Mouse (Mus musculus) forebrain, postnatal 0 days (tissue): ENCODE data around the gene Brd3os. TPM values are rescaled to one million over a fixed set of nuclear protein-coding genes. Genes with fewer than 3 reads are reported as not detected.
A peak's percentile ranks its signal among the peaks of the same experiment; 100 is the strongest.

ENCODE experiments used
- ATAC-seq: fragments of 200-750 bp; cut with Nextera tagmentation; 2 replicates; pipeline ENCODE4 v1.8.0; 2017; ENCODE audit warnings: mild to moderate bottlenecking, moderate library complexity
- DNase-seq: peaks from one replicate; pipeline ENCODE4 v3.0.0-alpha.2; 2015
- H3K27ac ChIP-seq: fragments of 300-500 bp; sonication (generic); 2 replicates; pipeline ENCODE4 v1.5.1; 2014; ENCODE audit warnings: low read depth, mild to moderate bottlenecking, antibody characterized with exemption, low read length, moderate library complexity, mixed read lengths
- H3K27me3 ChIP-seq: fragments of 300-500 bp; sonication (generic); 2 replicates; pipeline ENCODE4 v1.6.1; 2014; ENCODE audit warnings: mild to moderate bottlenecking, low read length, mixed read lengths; ENCODE audit not compliant: insufficient read depth
- H3K36me3 ChIP-seq: fragments of 300-500 bp; sonication (generic); 2 replicates; pipeline ENCODE4 v1.6.1; 2014; ENCODE audit warnings: mild to moderate bottlenecking, moderate library complexity; ENCODE audit not compliant: insufficient read depth
- H3K4me1 ChIP-seq: fragments of 300-500 bp; sonication (generic); 2 replicates; pipeline ENCODE4 v1.6.1; 2014; ENCODE audit warnings: antibody characterized with exemption; ENCODE audit not compliant: insufficient read depth
- H3K4me2 ChIP-seq: fragments of 300-500 bp; sonication (generic); 2 replicates; pipeline ENCODE4 v1.6.1; 2014; ENCODE audit warnings: low read depth, mild to moderate bottlenecking, moderate library complexity
- H3K4me3 ChIP-seq: fragments of 300-500 bp; sonication (generic); 2 replicates; pipeline ENCODE4 v1.5.1; 2014; ENCODE audit warnings: low read depth, low read length, mixed read lengths
- H3K9ac ChIP-seq: fragments of 300-500 bp; sonication (generic); 2 replicates; pipeline ENCODE4 v1.6.1; 2014; ENCODE audit warnings: mild to moderate bottlenecking
- H3K9me3 ChIP-seq: fragments of 300-500 bp; sonication (generic); 2 replicates; pipeline ENCODE4 v1.6.1; 2016; ENCODE audit warnings: low read length
- CTCF ChIP-seq: sonication (generic); IDR thresholded peaks from 2 replicates; pipeline ENCODE4 v1.5.1; 2016; ENCODE audit warnings: antibody characterized with exemption, control low read depth, low read depth
- WGBS: fragments of 180-500 bp; shearing (Covaris S2); extraction: QIAGEN DNeasy Blood & Tissue Kit; methylation state at CpG from one replicate; pipeline ENCODE4 v1.1.7; 2014; 5-methylcytosine and 5-hydroxymethylcytosine counted together
- polyA plus RNA-seq: library from polyadenylated mRNA; unstranded; fragments of >200 nt; fragmentation: Nextera tagmentation; extraction: Ambion mirVana; gene quantifications from 2 replicates; pipeline ENCODE4 v1.2.1, GENCODE M21; 2015
- total RNA-seq: library from RNA; depleted of rRNA; stranded (reverse); fragments of >200 nt; gene quantifications from 2 replicates; pipeline ENCODE4 v1.2.3, GENCODE M21; 2014

Brd3os gene
- total and polyA plus RNA-seq, 2 experiments from 2014 or later: 33.9 to 44.1 TPM

GRCm38 (mm10) chr2:27432599-27432998 is 9.5 kb upstream of the Brd3os start:
- TF ChIP-seq CTCF: no peak
- no peak overlapping the region for H3K4me3 ChIP-seq
- H3K36me3 ChIP-seq: no peaks in the 10 kb centered on the region
- no peak overlapping the region for H3K9ac ChIP-seq
- 0 out of 2 replicates have a peak, but pooled peaks cover 6% of the 10 kb centered on the region for H3K4me1 ChIP-seq
- ATAC-seq: no peak
- no peak overlapping the region for H3K4me2 ChIP-seq
- DNase-seq: no peak
- H3K27me3 ChIP-seq: no peaks in the 10 kb centered on the region
- peak overlapping the region; percentile 57 for H3K27ac ChIP-seq
- 71% methylated on average over 2 of the region's 2 CpGs for WGBS
- H3K9me3 ChIP-seq: no peaks in the 10 kb centered on the region

- H3K4me2 ChIP-seq: no peak overlapping the region
- no peak for TF ChIP-seq CTCF
- DNase-seq: no peak
- H3K4me3 ChIP-seq: no peak overlapping the region
- no peaks in the 10 kb centered on the region for H3K9me3 ChIP-seq
- no peaks in the 10 kb centered on the region for H3K4me1 ChIP-seq
- H3K27me3 ChIP-seq: no peaks in the 10 kb centered on the region
- H3K27ac ChIP-seq: no peak overlapping the region
- no peaks in the 10 kb centered on the region for H3K36me3 ChIP-seq
- 70% methylated on average over 1 of the region's 1 CpGs for WGBS
- no peak for ATAC-seq
- H3K9ac ChIP-seq: no peak overlapping the region
These were observed 4.2 kb upstream of the Brd3os start for GRCm38 (mm10) chr2:27437876-27438275.

- TF ChIP-seq CTCF: no peak
- Histone ChIP-seq H3K4me2 (no peak overlapping the region), H3K36me3 (no peaks in the 10 kb centered on the region), H3K27me3 (no peaks in the 10 kb centered on the region), H3K4me1 (no peaks in the 10 kb centered on the region), H3K27ac (no peak overlapping the region), H3K9ac (no peak overlapping the region), H3K9me3 (no peaks in the 10 kb centered on the region), H3K4me3 (no peak overlapping the region)
- ATAC-seq (no peak), DNase-seq (no peak)
- WGBS: 24% methylated on average over 11 of the region's 11 CpGs
These were observed 3.8 kb upstream of the Brd3os start for GRCm38 (mm10) chr2:27438281-27438680.

GRCm38 (mm10) chr2:27442708-27443449 is 755 bp downstream of the Brd3os start:
- peaks cover 31% of the 10 kb centered on the region for H3K36me3 ChIP-seq
- peak overlapping the region; percentile 76 for H3K9ac ChIP-seq
- no peaks in the 10 kb centered on the region for H3K9me3 ChIP-seq
- peak overlapping the region; percentile 55 for H3K4me3 ChIP-seq
- DNase-seq (no peak), ATAC-seq (peak; percentile 33)
- no peaks in the 10 kb centered on the region for H3K27me3 ChIP-seq
- 32% methylated on average over 20 of the region's 20 CpGs for WGBS
- no peaks in the 10 kb centered on the region for H3K4me1 ChIP-seq
- 0 out of 2 replicates have a peak, but pooled peaks have one; percentile 25 for TF ChIP-seq CTCF
- peak overlapping the region; percentile 75 for H3K4me2 ChIP-seq
- peak overlapping the region; percentile 86 for H3K27ac ChIP-seq

GRCm38 (mm10) chr2:27443450-27443708 is 1.3 kb downstream of the Brd3os start:
- no peak for TF ChIP-seq CTCF
- Histone ChIP-seq H3K9ac (no peak overlapping the region), H3K27me3 (no peaks in the 10 kb centered on the region), H3K36me3 (peaks cover 36% of the 10 kb centered on the region), H3K27ac (0 out of 2 replicates have a peak overlapping the region, but pooled peaks have one; percentile 86), H3K4me3 (peak overlapping the region; percentile 55), H3K4me1 (no peaks in the 10 kb centered on the region), H3K9me3 (no peaks in the 10 kb centered on the region), H3K4me2 (peak overlapping the region; percentile 75)
- no peak for ATAC-seq
- DNase-seq: no peak
- 80% methylated on average over 5 of the region's 5 CpGs for WGBS

GRCm38 (mm10) chr2:27445910-27446309 is 3.8 kb downstream of the Brd3os start:
- Histone ChIP-seq H3K4me2 (no peak overlapping the region), H3K27ac (no peak overlapping the region), H3K9ac (no peak overlapping the region), H3K4me1 (no peaks in the 10 kb centered on the region), H3K9me3 (no peaks in the 10 kb centered on the region), H3K27me3 (no peaks in the 10 kb centered on the region), H3K36me3 (peaks cover 61% of the 10 kb centered on the region), H3K4me3 (no peak overlapping the region)
- DNase-seq (no peak), ATAC-seq (no peak)
- no peak for TF ChIP-seq CTCF
- WGBS: 94% methylated on average over 3 of the region's 3 CpGs

GRCm38 (mm10) chr2:27446812-27447211 is 4.7 kb downstream of the Brd3os start:
- WGBS: 92% methylated on average over 8 of the region's 8 CpGs
- Histone ChIP-seq H3K36me3 (peaks cover 70% of the 10 kb centered on the region), H3K4me3 (no peak overlapping the region), H3K27ac (no peak overlapping the region), H3K4me1 (no peaks in the 10 kb centered on the region), H3K4me2 (no peak overlapping the region), H3K27me3 (no peaks in the 10 kb centered on the region), H3K9me3 (no peaks in the 10 kb centered on the region), H3K9ac (no peak overlapping the region)
- ATAC-seq (no peak), DNase-seq (no peak)
- no peak for TF ChIP-seq CTCF
